Mouse (Mus musculus) CH12.LX (cell line): ENCODE results near the gene Rdm1. TPM values are rescaled to one million over a fixed set of nuclear protein-coding genes. Genes with fewer than 3 reads are reported as not detected.

ENCODE experiments used
- DNase-seq: peaks from one replicate; pipeline ENCODE4 v3.0.0-alpha.2; 2013; ENCODE audit errors: extremely low read depth
- H3K27ac ChIP-seq: 2 replicates; pipeline ENCODE4 v1.5.1; 2012; ENCODE audit warnings: low read depth, mild to moderate bottlenecking, control low read depth, moderate library complexity; ENCODE audit not compliant: insufficient read depth
- H3K27me3 ChIP-seq: replicated peaks from 2 replicates; pipeline ENCODE3; 2012; ENCODE audit warnings: inconsistent platforms
- H3K36me3 ChIP-seq, 2 experiments: replicated peaks in 1 of 2; 2 replicates each; pipeline versions ENCODE3 to v1.6.1; 2012; ENCODE audit warnings: inconsistent platforms in 1 of 2, low read length in 1 of 2, mild to moderate bottlenecking in 1 of 2, mixed read lengths in 1 of 2, moderate library complexity in 1 of 2; ENCODE audit not compliant: control insufficient read depth in 1 of 2, insufficient read depth in 1 of 2
- H3K4me1 ChIP-seq, 2 experiments: 2 replicates each; pipeline ENCODE4 v1.6.1; 2012; ENCODE audit warnings: inconsistent platforms in 1 of 2, moderate library complexity in 1 of 2; ENCODE audit not compliant: insufficient read depth in 2 of 2, control insufficient read depth in 1 of 2
- H3K4me2 ChIP-seq: 2 replicates; pipeline ENCODE4 v1.6.1; 2012; ENCODE audit warnings: low read depth, mild to moderate bottlenecking, control low read depth; ENCODE audit not compliant: poor library complexity, insufficient read depth, severe bottlenecking
- H3K4me3 ChIP-seq, 3 experiments: fragments of 150-350 bp in 1 of 3; sonication (generic) in 1 of 3; replicated peaks in 1 of 3; 2 replicates each; pipeline versions ENCODE3 to v1.5.1; 2011 to 2012; ENCODE audit warnings: low read depth in 2 of 3, low read length in 2 of 3, mild to moderate bottlenecking in 2 of 3, moderate library complexity in 2 of 3, control low read depth in 1 of 3, improper control_type of control experiment in 1 of 3, inconsistent platforms in 1 of 3, mixed read lengths in 1 of 3; ENCODE audit not compliant: poor library complexity in 1 of 3
- H3K79me2 ChIP-seq: replicated peaks from 2 replicates; pipeline ENCODE4 v1.6.1; 2012; ENCODE audit warnings: mild to moderate bottlenecking, moderate library complexity; ENCODE audit not compliant: control insufficient read depth, poor library complexity, insufficient read depth, severe bottlenecking; ENCODE audit errors: extremely low read depth
- H3K9ac ChIP-seq: 2 replicates; pipeline ENCODE4 v1.6.1; 2012; ENCODE audit warnings: low read depth, mild to moderate bottlenecking, control low read depth, moderate library complexity; ENCODE audit not compliant: insufficient read depth
- H3K9me3 ChIP-seq: replicated peaks from 2 replicates; pipeline ENCODE3; 2012; ENCODE audit warnings: low read length, inconsistent platforms, mixed read lengths
- CHD1 ChIP-seq: IDR thresholded peaks from 2 replicates; pipeline ENCODE4 v1.6.1; 2012; ENCODE audit warnings: low read depth, low read length, improper control_type of control experiment, inconsistent platforms
- CTCF ChIP-seq, 2 experiments: IDR thresholded peaks in 1 of 2; conservative IDR thresholded peaks in 1 of 2; 2 replicates each; pipeline ENCODE4 v1.5.1; 2011 to 2012; ENCODE audit warnings: low read depth in 2 of 2, low read length in 2 of 2, improper control_type of control experiment in 1 of 2, inconsistent platforms in 1 of 2, mild to moderate bottlenecking in 1 of 2, moderate library complexity in 1 of 2
- HCFC1 ChIP-seq: IDR thresholded peaks from 2 replicates; pipeline ENCODE4 v1.6.1; 2012; ENCODE audit warnings: low read depth, mild to moderate bottlenecking, inconsistent platforms, low read length, improper control_type of control experiment
- JUND ChIP-seq: conservative IDR thresholded peaks from 2 replicates; pipeline ENCODE4 v1.6.1; 2011; ENCODE audit warnings: low read depth, low read length, improper control_type of control experiment
- KAT2A ChIP-seq: IDR thresholded peaks from 2 replicates; pipeline ENCODE4 v1.6.1; 2012; ENCODE audit warnings: low read length, improper control_type of control experiment, inconsistent platforms; ENCODE audit not compliant: insufficient replicate concordance
- MAFK ChIP-seq: IDR thresholded peaks from 2 replicates; pipeline ENCODE4 v1.6.1; 2011; ENCODE audit warnings: low read length, improper control_type of control experiment; ENCODE audit not compliant: insufficient replicate concordance
- MEF2A ChIP-seq: IDR thresholded peaks from 2 replicates; pipeline ENCODE4 v1.6.1; 2014; ENCODE audit warnings: low read depth, mild to moderate bottlenecking, inconsistent platforms, low read length, improper control_type of control experiment, borderline replicate concordance
- MXI1 ChIP-seq: IDR thresholded peaks from 2 replicates; pipeline ENCODE4 v1.6.1; 2011; ENCODE audit warnings: mild to moderate bottlenecking, low read depth, low read length, improper control_type of control experiment
- NRF1 ChIP-seq: IDR thresholded peaks from 2 replicates; pipeline ENCODE4 v1.6.1; 2014; ENCODE audit warnings: low read depth, mild to moderate bottlenecking, inconsistent platforms, low read length, improper control_type of control experiment, moderate library complexity
- PAX5 ChIP-seq: IDR thresholded peaks from 2 replicates; pipeline ENCODE4 v1.6.1; 2012; ENCODE audit warnings: low read length, inconsistent platforms, mixed read lengths
- POLR2A ChIP-seq: IDR thresholded peaks from 2 replicates; pipeline ENCODE4 v1.6.1; 2011; ENCODE audit warnings: low read depth, mild to moderate bottlenecking, improper control_type of control experiment, low read length
- POLR2AphosphoS2 ChIP-seq: IDR thresholded peaks from 2 replicates; pipeline ENCODE4 v1.6.1; 2011; ENCODE audit warnings: low read depth, low read length, improper control_type of control experiment
- SMC3 ChIP-seq: IDR thresholded peaks from 2 replicates; pipeline ENCODE4 v1.6.1; 2011; ENCODE audit warnings: low read depth, low read length, improper control_type of control experiment
- TBP ChIP-seq: conservative IDR thresholded peaks from 2 replicates; pipeline ENCODE4 v1.6.1; 2011; ENCODE audit warnings: low read depth, low read length, improper control_type of control experiment
- UBTF ChIP-seq: IDR thresholded peaks from 2 replicates; pipeline ENCODE4 v1.6.1; 2012; ENCODE audit warnings: low read depth, mild to moderate bottlenecking, inconsistent platforms, low read length, improper control_type of control experiment, moderate library complexity
- ZC3H11A ChIP-seq: IDR thresholded peaks from 2 replicates; pipeline ENCODE4 v1.6.1; 2012; ENCODE audit warnings: low read depth, mild to moderate bottlenecking, inconsistent platforms, low read length, improper control_type of control experiment
- ZKSCAN1 ChIP-seq: IDR thresholded peaks from 2 replicates; pipeline ENCODE4 v1.6.1; 2012; ENCODE audit warnings: low read depth, inconsistent platforms, low read length, improper control_type of control experiment, borderline replicate concordance
- dilution Hi-C: fragments of 300-500 bp; cut with MboI; formaldehyde crosslinking; loops from 2 replicates; pipeline ENCODE4 v1.14.3; 2020; ENCODE audit warnings: low sequenced_read_pairs; ENCODE audit not compliant: extremely low pct_unique_long_range_greater_than_20kb, extremely low pct_ligation_motif_present
- in situ Hi-C: fragments of 300-500 bp; cut with MboI; formaldehyde crosslinking; loops from 3 replicates; pipeline ENCODE4 v1.14.3; 2019; ENCODE audit warnings: low sequenced_read_pairs, low pct_ligation_motif_present, low pct_unique_long_range_greater_than_20kb, mixed read lengths
- polyA plus RNA-seq: library from polyadenylated mRNA; unstranded; fragments of >175 nt; gene quantifications from 2 replicates; pipeline ENCODE4 v1.2.1, GENCODE M21; 2012; ENCODE audit warnings: low read depth; ENCODE audit not compliant: insufficient read length
- total RNA-seq, 2 experiments: library from RNA; depleted of rRNA; stranded (reverse); fragments of 300-350 nt in 1 of 2; fragments of >200 nt in 1 of 2; gene quantifications; 2 replicates each; pipeline ENCODE4 v1.2.3; 2012 to 2014

The Rdm1 gene
- total and polyA plus RNA-seq, 3 experiments, result 9.6 to 28.5 (median 19.2) TPM

- DNase-seq, result no peak
- no peak overlapping the region for H3K9ac ChIP-seq
- H3K27me3 ChIP-seq, result peaks cover 18% of the 10 kb centered on the region
- H3K79me2 ChIP-seq, result no peaks in the 10 kb centered on the region
- peaks cover 4 to 12% of the 10 kb centered on the region in 2 experiments; a peak in 3 of 4 replicates for H3K4me1 ChIP-seq
- no peak for TF ChIP-seq UBTF
- no peak for TF ChIP-seq MXI1
- no peak for TF ChIP-seq MAFK
- TF ChIP-seq CTCF (conservative IDR thresholded peaks at IDR 0.05 in 1 of 2, IDR thresholded peaks at IDR 0.05 in 1 of 2; ENCODE audit: low read depth in 2 of 2, low read length in 2 of 2), result no peak
- no peak for TF ChIP-seq ZKSCAN1
- no peak for TF ChIP-seq ZC3H11A
- no peak for TF ChIP-seq NRF1
- no peak for TF ChIP-seq KAT2A
- no peak for TF ChIP-seq SMC3
- no peak for TF ChIP-seq HCFC1
- TF ChIP-seq MEF2A, result no peak
- TF ChIP-seq CHD1, result no peak
- no peak for TF ChIP-seq JUND
- no peak for TF ChIP-seq PAX5
- no peak for TF ChIP-seq TBP
- no peak for TF ChIP-seq POLR2A
- H3K9me3 ChIP-seq, result no peaks in the 10 kb centered on the region
- no peak overlapping the region for H3K4me3 ChIP-seq
- no peak overlapping the region for H3K4me2 ChIP-seq
- H3K36me3 ChIP-seq, result no peaks in the 10 kb centered on the region
- in situ Hi-C loops (no loop called here), dilution Hi-C loops (no loop called here)
- H3K27ac ChIP-seq, result no peak overlapping the region
Measured at GRCm38 (mm10) chr11:101681968-101682367, 55.0 kb downstream of the Rdm1 start.

DNA sequence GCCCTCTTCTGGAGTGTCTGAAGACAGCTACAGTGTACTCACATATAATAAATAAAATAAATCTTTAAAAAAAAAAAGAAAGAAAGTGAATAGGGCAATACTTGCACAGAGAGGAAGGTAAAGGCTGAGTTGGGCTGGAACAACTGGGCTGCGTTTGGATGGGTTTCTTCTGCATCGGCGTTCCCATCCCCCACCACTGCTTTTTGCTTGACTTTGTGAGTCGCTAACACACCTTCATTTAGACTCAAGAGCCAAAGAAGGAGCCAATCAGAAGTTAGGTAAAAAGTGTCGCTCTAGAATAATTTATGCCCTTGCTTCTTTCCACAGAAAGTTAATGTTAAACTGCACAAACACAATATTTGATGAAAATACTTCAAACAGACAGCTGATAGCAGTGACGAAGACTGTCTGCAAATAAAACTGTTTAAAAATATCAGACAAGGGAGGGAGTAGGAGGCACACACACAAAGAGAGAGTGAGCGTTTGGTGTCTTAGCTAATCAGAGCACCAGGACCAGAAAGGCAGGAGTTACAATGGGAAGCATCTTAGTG, 55.5 kb downstream of the Rdm1 start:
- peaks cover 18% of the 10 kb centered on the region for H3K27me3 ChIP-seq
- no peak for DNase-seq
- H3K9ac ChIP-seq, result no peak overlapping the region
- no peak overlapping the region for H3K4me2 ChIP-seq
- H3K4me1 ChIP-seq, result peaks cover 4 to 12% of the 10 kb centered on the region in 2 experiments; a peak in 3 of 4 replicates
- no peaks in the 10 kb centered on the region for H3K36me3 ChIP-seq
- no peak for TF ChIP-seq POLR2AphosphoS2
- no peak overlapping the region for H3K4me3 ChIP-seq
- no peaks in the 10 kb centered on the region for H3K9me3 ChIP-seq
- dilution Hi-C loops (no loop called here), in situ Hi-C loops (no loop called here)
- no peaks in the 10 kb centered on the region for H3K79me2 ChIP-seq
- no peak overlapping the region for H3K27ac ChIP-seq

Other genes with a start within 250 kb of the Rdm1 start
- gene Aarsd1, start 209.6 kb upstream of the Rdm1 start, total RNA-seq (2012; rRNA removed), result 133 and 134 TPM in 2 replicates
- 78.2 and 81.5 TPM in 2 replicates for gene Aarsd1, start 209.6 kb upstream of the Rdm1 start, total RNA-seq (2014; rRNA removed)
- gene Aarsd1, start 209.6 kb upstream of the Rdm1 start, polyA plus RNA-seq, result 84.5 and 99.8 TPM in 2 replicates
- gene Gm27029, start 202.4 kb upstream of the Rdm1 start, total RNA-seq (2012; rRNA removed), result 8.3 and 8.4 TPM in 2 replicates
- gene Gm27029, start 202.4 kb upstream of the Rdm1 start, total RNA-seq (2014; rRNA removed), result 1.7 and 2.3 TPM in 2 replicates
- gene Gm27029, start 202.4 kb upstream of the Rdm1 start, polyA plus RNA-seq, result 6.2 and 8.7 TPM in 2 replicates
- 10.1 and 10.7 TPM in 2 replicates for gene Rundc1, start 202.1 kb upstream of the Rdm1 start, total RNA-seq (2012; rRNA removed)
- 6.4 and 6.8 TPM in 2 replicates for gene Rundc1, start 202.1 kb upstream of the Rdm1 start, total RNA-seq (2014; rRNA removed)
- gene Rundc1, start 202.1 kb upstream of the Rdm1 start, polyA plus RNA-seq, result 12.7 and 13.5 TPM in 2 replicates
- 2.3 and 2.4 TPM in 2 replicates for gene Ptges3l, start 201.9 kb upstream of the Rdm1 start, total RNA-seq (2012; rRNA removed)
- gene Ptges3l, start 201.9 kb upstream of the Rdm1 start, total RNA-seq (2014; rRNA removed), result 1.9 and 2.3 TPM in 2 replicates
- gene Ptges3l, start 201.9 kb upstream of the Rdm1 start, polyA plus RNA-seq, result 2.2 and 3.0 TPM in 2 replicates
- gene Rpl27, start 184.9 kb upstream of the Rdm1 start, total RNA-seq (2012; rRNA removed), result 3,039 and 3,055 TPM in 2 replicates
- gene Rpl27, start 184.9 kb upstream of the Rdm1 start, total RNA-seq (2014; rRNA removed), result 5,415 and 5,728 TPM in 2 replicates
- gene Rpl27, start 184.9 kb upstream of the Rdm1 start, polyA plus RNA-seq, result 881 and 909 TPM in 2 replicates
- 49.3 and 59.3 TPM in 2 replicates for gene Ifi35, start 178.8 kb upstream of the Rdm1 start, total RNA-seq (2012; rRNA removed)
- 74.9 and 79.1 TPM in 2 replicates for gene Ifi35, start 178.8 kb upstream of the Rdm1 start, total RNA-seq (2014; rRNA removed)
- gene Ifi35, start 178.8 kb upstream of the Rdm1 start, polyA plus RNA-seq, result 63.7 and 67.6 TPM in 2 replicates
- 2.8 and 3.4 TPM in 2 replicates for gene Rnd2, start 162.2 kb upstream of the Rdm1 start, total RNA-seq (2012; rRNA removed)
- 1.1 and 1.4 TPM in 2 replicates for gene Rnd2, start 162.2 kb upstream of the Rdm1 start, total RNA-seq (2014; rRNA removed)
- 4.5 and 4.6 TPM in 2 replicates for gene Rnd2, start 162.2 kb upstream of the Rdm1 start, polyA plus RNA-seq
- 20.2 and 29.9 TPM in 2 replicates for gene Vat1, start 161.0 kb upstream of the Rdm1 start, total RNA-seq (2012; rRNA removed)
- 14.5 and 14.9 TPM in 2 replicates for gene Vat1, start 161.0 kb upstream of the Rdm1 start, total RNA-seq (2014; rRNA removed)
- gene Vat1, start 161.0 kb upstream of the Rdm1 start, polyA plus RNA-seq, result 46.0 and 49.4 TPM in 2 replicates
- gene Brca1, start 75.2 kb upstream of the Rdm1 start, total RNA-seq (2012; rRNA removed), result 33.0 and 37.4 TPM in 2 replicates
- 37.5 and 41.4 TPM in 2 replicates for gene Brca1, start 75.2 kb upstream of the Rdm1 start, total RNA-seq (2014; rRNA removed)
- 31.1 and 31.3 TPM in 2 replicates for gene Brca1, start 75.2 kb upstream of the Rdm1 start, polyA plus RNA-seq
- 39.4 and 52.2 TPM in 2 replicates for gene Nbr1, start 75.0 kb upstream of the Rdm1 start, total RNA-seq (2012; rRNA removed)
- gene Nbr1, start 75.0 kb upstream of the Rdm1 start, total RNA-seq (2014; rRNA removed), result 44.7 and 48.3 TPM in 2 replicates
- 39.3 and 44.8 TPM in 2 replicates for gene Nbr1, start 75.0 kb upstream of the Rdm1 start, polyA plus RNA-seq
- gene Tmem106a, start 45.0 kb upstream of the Rdm1 start, total RNA-seq (2012; rRNA removed), result 1.4 and 2.2 TPM in 2 replicates
- gene Tmem106a, start 45.0 kb upstream of the Rdm1 start, total RNA-seq (2014; rRNA removed), result 2.6 and 2.8 TPM in 2 replicates
- 6.8 and 9.1 TPM in 2 replicates for gene Tmem106a, start 45.0 kb upstream of the Rdm1 start, polyA plus RNA-seq
- gene Gm11634, start 27.9 kb upstream of the Rdm1 start, total RNA-seq (2012; rRNA removed), result not detected in 2 replicates
- not detected in 2 replicates for gene Gm11634, start 27.9 kb upstream of the Rdm1 start, total RNA-seq (2014; rRNA removed)
- not detected in 2 replicates for gene Gm11634, start 27.9 kb upstream of the Rdm1 start, polyA plus RNA-seq
- 0.81 and 1.1 TPM in 2 replicates for gene Arl4d, start 38.3 kb downstream of the Rdm1 start, total RNA-seq (2012; rRNA removed)
- 0.59 and 0.68 TPM in 2 replicates for gene Arl4d, start 38.3 kb downstream of the Rdm1 start, total RNA-seq (2014; rRNA removed)
- 1.1 and 1.2 TPM in 2 replicates for gene Arl4d, start 38.3 kb downstream of the Rdm1 start, polyA plus RNA-seq
- 33.4 and 40.1 TPM in 2 replicates for gene Dhx8, start 105.7 kb downstream of the Rdm1 start, total RNA-seq (2012; rRNA removed)
- 22.4 and 24.3 TPM in 2 replicates for gene Dhx8, start 105.7 kb downstream of the Rdm1 start, total RNA-seq (2014; rRNA removed)
- 57.7 and 61.7 TPM in 2 replicates for gene Dhx8, start 105.7 kb downstream of the Rdm1 start, polyA plus RNA-seq
- 3.1 and 4.2 TPM in 2 replicates for gene Etv4, start 158.2 kb downstream of the Rdm1 start, total RNA-seq (2012; rRNA removed)
- gene Etv4, start 158.2 kb downstream of the Rdm1 start, total RNA-seq (2014; rRNA removed), result 2.4 and 2.9 TPM in 2 replicates
- gene Etv4, start 158.2 kb downstream of the Rdm1 start, polyA plus RNA-seq, result 2.0 and 2.4 TPM in 2 replicates